In genomic region chr17:85160786-85161185, GRCm38 (mm10) we compare ENCODE assay signal across 22 mouse cellular contexts.
DNase-seq lines count a peak whose midpoint lies in the region; TF ChIP-seq lines count a peak whose summit lies in the region.
"Had no signal": no experiment of that assay in that cellular context is flagged by ENCODE, and none has a peak within 500 bp of the region (broad histone marks: within the 10 kb centered on the region; RNA-seq: fewer than 3 reads in every experiment).

No protein-coding gene starts in this region.

- no peak for TF ChIP-seq POLR2A in heart, adult 2 months (IDR thresholded peaks at IDR 0.05; ENCODE audit: insufficient read depth, low read depth, low read length)
- no peak for TF ChIP-seq POLR2A in ES-Bruce4 (IDR thresholded peaks at IDR 0.05; ENCODE audit: insufficient read depth, low read length)

- H3K4me1 ChIP-seq in heart, adult 2 months (ENCODE audit: control insufficient read depth, insufficient read depth, low read length) = no peaks in the 10 kb centered on the region
- H3K4me1 ChIP-seq in ES-Bruce4 (ENCODE audit: control insufficient read depth, insufficient read depth, low read length) = peaks cover 3% of the 10 kb centered on the region
- H3K4me1 ChIP-seq: embryonic facial prominence, embryonic 10.5 days; embryonic facial prominence, embryonic 12.5 days had no signal

- no peak overlapping the region for H3K4me3 ChIP-seq in heart, adult 2 months
- H3K4me3 ChIP-seq in ES-Bruce4 (ENCODE audit: low read depth, low read length) = no peak overlapping the region
- H3K4me3 ChIP-seq: embryonic facial prominence, embryonic 10.5 days; embryonic facial prominence, embryonic 12.5 days; forebrain, embryonic 13.5 days; forebrain, embryonic 15.5 days had no signal

- WGBS in heart, adult 2 months = 88% methylated on average over 8 of the region's 8 CpGs

- DNase-seq in heart, adult 11 months = peak; percentile 70
- no peak for DNase-seq in heart, adult 2 months
- DNase-seq in R1 (ENCODE audit: low read depth, low spot score) (peak; percentile 91), MN1 (ENCODE audit: low spot score) (no peak)
- no peak for DNase-seq in cerebellum, postnatal 10 days
- DNase-seq: adrenal gland, adult 2 months; adrenal gland, postnatal 10 days; adrenal gland, postnatal 25 days; B cell, adult 2 months; cerebellum, adult 11 months; cerebellum, adult 18-20 months; cerebellum, adult 8-10 months; cerebellum, adult 9-11 months; cerebellum, postnatal 25 days; forebrain, postnatal 0 days had no signal

- intact Hi-C loops in heart, adult 2 months (cut with DNase I) = no loop called here

- H3K36me3 ChIP-seq in heart, adult 2 months (ENCODE audit: control insufficient read depth, insufficient read depth, low read length) = no peaks in the 10 kb centered on the region
- no peaks in the 10 kb centered on the region for H3K36me3 ChIP-seq in ES-Bruce4 (ENCODE audit: control insufficient read depth, insufficient read depth, low read length, poor library complexity, severe bottlenecking)
- H3K36me3 ChIP-seq: embryonic facial prominence, embryonic 10.5 days; embryonic facial prominence, embryonic 12.5 days; forebrain, embryonic 15.5 days; G1E had no signal

- no peaks in the 10 kb centered on the region for H3K9me3 ChIP-seq in ES-Bruce4 (replicated peaks; ENCODE audit: control insufficient read depth, insufficient read depth, low read length, poor library complexity, severe bottlenecking)
- H3K9me3 ChIP-seq: embryonic facial prominence, embryonic 10.5 days; embryonic facial prominence, embryonic 12.5 days; forebrain, embryonic 13.5 days; forebrain, embryonic 15.5 days; G1E had no signal

- no peak overlapping the region for H3K27ac ChIP-seq in heart, adult 2 months
- no peak overlapping the region for H3K27ac ChIP-seq in ES-Bruce4 (ENCODE audit: insufficient read depth, low read length)
- H3K27ac ChIP-seq: embryonic facial prominence, embryonic 10.5 days; embryonic facial prominence, embryonic 12.5 days; forebrain, embryonic 13.5 days; forebrain, embryonic 15.5 days had no signal

- H3K79me2 ChIP-seq in heart, adult 2 months (replicated peaks; ENCODE audit: control insufficient read depth, insufficient read depth, low read length) = no peaks in the 10 kb centered on the region

- TF ChIP-seq EP300 in heart, adult 2 months (IDR thresholded peaks at IDR 0.05; ENCODE audit: insufficient read depth, low read depth, low read length) = no peak
- TF ChIP-seq EP300 in ES-Bruce4 (IDR thresholded peaks at IDR 0.05; ENCODE audit: insufficient read depth, low read depth, low read length) = 0 out of 2 replicates have a peak, but pooled peaks have one; percentile 43

- H3K27me3 ChIP-seq in heart, adult 2 months (ENCODE audit: control insufficient read depth, insufficient read depth, low read length) = no peaks in the 10 kb centered on the region
- H3K27me3 ChIP-seq in ES-Bruce4 (ENCODE audit: control insufficient read depth, insufficient read depth, low read length, poor library complexity, severe bottlenecking) = no peaks in the 10 kb centered on the region
- H3K27me3 ChIP-seq: CH12.LX; embryonic facial prominence, embryonic 12.5 days; forebrain, embryonic 13.5 days; forebrain, embryonic 15.5 days had no signal

- TF ChIP-seq CTCF in heart, adult 2 months (IDR thresholded peaks at IDR 0.05) = no peak
- no peak for TF ChIP-seq CTCF in ES-Bruce4 (IDR thresholded peaks at IDR 0.05; ENCODE audit: low read depth, low read length)

- no peak overlapping the region for H3K9ac ChIP-seq in heart, adult 2 months (ENCODE audit: low read depth, low read length)
- H3K9ac ChIP-seq in ES-Bruce4 (ENCODE audit: low read depth, poor library complexity, severe bottlenecking) = no peak overlapping the region
- H3K9ac ChIP-seq: embryonic facial prominence, embryonic 12.5 days; forebrain, embryonic 13.5 days; forebrain, embryonic 15.5 days; forebrain, postnatal 0 days had no signal

Comparison
In these comparisons a context has a peak if more than half of its experiments do, and no peak if none do; other contexts are left out.
1. DNase-seq: peak in heart, adult 11 months (single experiment) and R1 (single experiment); none in heart, adult 2 months (0 of 2), MN1 (single experiment) and cerebellum, postnatal 10 days (0 of 2).